Comparison of ENCODE assay signal across 7 mouse cellular contexts in genomic region chr17:36957999-36958743, GRCm38 (mm10). TPM values are rescaled to one million over a fixed set of nuclear protein-coding genes. Genes with fewer than 3 reads are reported as not detected.
DNase-seq lines count a peak whose midpoint lies in the region; ATAC-seq and TF ChIP-seq lines count a peak whose summit lies in the region.

Gene Znrd1 (minus strand): TSS chr17:36958559.
Gene Znrd1as (plus strand): TSS chr17:36958592.

- DNase-seq in adrenal gland, postnatal 10 days, result peak; percentile 96
- peak; percentile 96 for DNase-seq in embryonic facial prominence, embryonic 10.5 days (ENCODE audit: low spot score)
- peak; percentile 80 for DNase-seq in gonadal fat pad, adult 2 months (ENCODE audit: low read depth)
- DNase-seq in left cerebral cortex, postnatal 4 days, result peak; percentile 96

- TF ChIP-seq CTCF in intestine, postnatal 0 days (IDR thresholded peaks at IDR 0.05; ENCODE audit: low read depth), result no peak; the same call in 1 of the 2 replicates
- no peak for TF ChIP-seq CTCF in small intestine, adult 2 months (IDR thresholded peaks at IDR 0.05; ENCODE audit: extremely low read depth, insufficient read length, insufficient replicate concordance, low read depth, low read length)

- H3K36me3 ChIP-seq in embryonic facial prominence, embryonic 10.5 days (replicated peaks), result peaks cover 35% of the 10 kb centered on the region
- peaks cover 13% of the 10 kb centered on the region for H3K36me3 ChIP-seq in intestine, postnatal 0 days (ENCODE audit: control insufficient read depth, insufficient read depth)
- H3K36me3 ChIP-seq in midbrain, embryonic 12.5 days, result 0 out of 2 replicates have a peak, but pooled peaks cover 7% of the 10 kb centered on the region
- H3K36me3 ChIP-seq in small intestine, adult 2 months (ENCODE audit: control insufficient read depth, insufficient read depth, low read length), result peaks cover 3% of the 10 kb centered on the region

- WGBS in embryonic facial prominence, embryonic 10.5 days, result under 1% methylated on average over 46 of the region's 46 CpGs
- WGBS in intestine, postnatal 0 days, result under 1% methylated on average over 46 of the region's 46 CpGs
- under 1% methylated on average over 46 of the region's 46 CpGs for WGBS in midbrain, embryonic 12.5 days
- whole genome bisulfite sequencing in small intestine, adult 2 months, result under 1% methylated on average over 46 of the region's 46 CpGs

- H3K27me3 ChIP-seq in embryonic facial prominence, embryonic 10.5 days (replicated peaks; ENCODE audit: low read depth, poor library complexity, severe bottlenecking), result no peaks in the 10 kb centered on the region
- no peaks in the 10 kb centered on the region for H3K27me3 ChIP-seq in intestine, postnatal 0 days (replicated peaks; ENCODE audit: control insufficient read depth, insufficient read depth, low read length)
- H3K27me3 ChIP-seq in midbrain, embryonic 12.5 days, result no peaks in the 10 kb centered on the region
- H3K27me3 ChIP-seq in small intestine, adult 2 months (ENCODE audit: control insufficient read depth, insufficient read depth, low read length), result no peaks in the 10 kb centered on the region

- H3K4me3 ChIP-seq in embryonic facial prominence, embryonic 10.5 days, result peak within 1 kb of the TSS; percentile 76
- peak within 1 kb of the TSS; percentile 56 for H3K4me3 ChIP-seq in intestine, postnatal 0 days (ENCODE audit: low read depth, low read length)
- H3K4me3 ChIP-seq in midbrain, embryonic 12.5 days, result peak within 1 kb of the TSS; percentile 64
- H3K4me3 ChIP-seq in small intestine, adult 2 months (ENCODE audit: low read depth, low read length), result peak within 1 kb of the TSS; percentile 74

- H3K27ac ChIP-seq in embryonic facial prominence, embryonic 10.5 days (replicated peaks), result peak within 1 kb of the TSS; percentile 90
- H3K27ac ChIP-seq in intestine, postnatal 0 days (ENCODE audit: low read depth, low read length), result peak within 1 kb of the TSS; percentile 47
- H3K27ac ChIP-seq in midbrain, embryonic 12.5 days (replicated peaks), result peak within 1 kb of the TSS; percentile 64
- peak within 1 kb of the TSS; percentile 67 for H3K27ac ChIP-seq in small intestine, adult 2 months (ENCODE audit: insufficient read depth, low read depth, low read length)

- peak within 1 kb of the TSS; percentile 75 for H3K4me2 ChIP-seq in intestine, postnatal 0 days (replicated peaks; ENCODE audit: low read depth)
- H3K4me2 ChIP-seq in midbrain, embryonic 12.5 days (replicated peaks), result peak within 1 kb of the TSS; percentile 79

- ATAC-seq in intestine, postnatal 0 days, result peak; percentile 99
- ATAC-seq in midbrain, embryonic 12.5 days (ENCODE audit: low FRiP score, low read depth), result peak; percentile 98

- intact Hi-C loops in left cerebral cortex, postnatal 4 days (cut with DNase I), result no loop called here

- H3K9ac ChIP-seq in intestine, postnatal 0 days (ENCODE audit: low read depth, low read length), result peak within 1 kb of the TSS; percentile 74
- peak within 1 kb of the TSS; percentile 78 for H3K9ac ChIP-seq in midbrain, embryonic 12.5 days (replicated peaks)

- H3K4me1 ChIP-seq in embryonic facial prominence, embryonic 10.5 days, result peaks cover 16% of the 10 kb centered on the region
- H3K4me1 ChIP-seq in intestine, postnatal 0 days (replicated peaks; ENCODE audit: control insufficient read depth, insufficient read depth, low read length), result peaks cover 4% of the 10 kb centered on the region; the same call in 1 of the 2 replicates
- peaks cover 17% of the 10 kb centered on the region for H3K4me1 ChIP-seq in midbrain, embryonic 12.5 days
- H3K4me1 ChIP-seq in small intestine, adult 2 months (ENCODE audit: control insufficient read depth, insufficient read depth, insufficient read length, low read length), result peaks cover 6% of the 10 kb centered on the region; the same call in 1 of the 2 replicates

- peak; percentile 61 for TF ChIP-seq POLR2A in small intestine, adult 2 months (IDR thresholded peaks at IDR 0.05; ENCODE audit: low read depth, low read length)

- H3K9me3 ChIP-seq in embryonic facial prominence, embryonic 10.5 days, result no peaks in the 10 kb centered on the region
- H3K9me3 ChIP-seq in intestine, postnatal 0 days (ENCODE audit: control insufficient read depth), result no peaks in the 10 kb centered on the region
- H3K9me3 ChIP-seq in midbrain, embryonic 12.5 days, result no peaks in the 10 kb centered on the region

RNA-seq across cellular contexts. Expression of gene Znrd1, which starts in this region (rescaled TPM):
- 10 to 100 TPM; 34.5 to 40.5 TPM for total RNA-seq in adrenal gland, postnatal 10 days (2021)
- polyA plus RNA-seq in embryonic facial prominence, embryonic 10.5 days (2016; fragmentation: Nextera tagmentation; extraction: Ambion mirVana), result 95.1 and 100 TPM in 2 replicates
- polyA plus RNA-seq in gonadal fat pad, adult 2 months (2012; rRNA removed), result 26.1 and 32.9 TPM in 2 replicates
- 59.1 and 60.1 TPM in 2 replicates for polyA plus RNA-seq in intestine, postnatal 0 days (2015; fragmentation: Nextera tagmentation; extraction: Ambion mirVana)
- 10 to 100 TPM; 25.8 to 30.3 TPM for total RNA-seq in left cerebral cortex, postnatal 4 days (2021)
- polyA plus RNA-seq in midbrain, embryonic 12.5 days (2016; fragmentation: Nextera tagmentation; extraction: Ambion mirVana), result 75.9 and 78.4 TPM in 2 replicates
- polyA plus RNA-seq in small intestine, adult 2 months (2012; rRNA removed), result 14.3 and 23.8 TPM in 2 replicates

RNA-seq across cellular contexts. Expression of gene Znrd1as, which starts in this region (rescaled TPM):
- 10 to 100 TPM; 10.1 to 11.1 TPM for total RNA-seq in adrenal gland, postnatal 10 days (2021)
- polyA plus RNA-seq in embryonic facial prominence, embryonic 10.5 days (2016; fragmentation: Nextera tagmentation; extraction: Ambion mirVana), result 7.2 and 9.7 TPM in 2 replicates
- 2.5 and 4.5 TPM in 2 replicates for polyA plus RNA-seq in gonadal fat pad, adult 2 months (2012; rRNA removed)
- 5.6 and 6.4 TPM in 2 replicates for polyA plus RNA-seq in intestine, postnatal 0 days (2015; fragmentation: Nextera tagmentation; extraction: Ambion mirVana)
- 1 to 10 TPM; 2.3 to 4.5 TPM for total RNA-seq in left cerebral cortex, postnatal 4 days (2021)
- polyA plus RNA-seq in midbrain, embryonic 12.5 days (2016; fragmentation: Nextera tagmentation; extraction: Ambion mirVana), result 7.3 and 7.6 TPM in 2 replicates
- 0.18 and 0.25 TPM in 2 replicates for polyA plus RNA-seq in small intestine, adult 2 months (2012; rRNA removed)

Comparison
In these comparisons a context has a peak if more than half of its experiments do, and no peak if none do; other contexts are left out.
1. Peak in every context shown above with its lines: DNase-seq, ATAC-seq, H3K4me3 ChIP-seq and H3K27ac ChIP-seq.